Mouse (Mus musculus): ENCODE results near the gene C130050O18Rik. TPM values are rescaled to one million over a fixed set of nuclear protein-coding genes. Genes with fewer than 3 reads are reported as not detected.
A peak's percentile ranks its signal among the peaks of the same experiment; 100 is the strongest.

The C130050O18Rik gene
- polyA plus RNA-seq, 1 experiment from 2014 or later: 0.92 TPM

- 33% methylated on average over 21 of the region's 21 CpGs for WGBS
- Histone ChIP-seq H3K27ac (ENCODE audit: low read length) (peak overlapping the region; percentile 94), H3K4me1 (ENCODE audit: insufficient read depth, low read length) (peaks cover 71% of the 10 kb centered on the region), H3K9me3 (ENCODE audit: low read length) (no peaks in the 10 kb centered on the region), H3K9ac (replicated peaks; ENCODE audit: low read length) (peak overlapping the region; percentile 41), H3K27me3 (ENCODE audit: insufficient read depth, low read length) (no peaks in the 10 kb centered on the region), H3K4me2 (replicated peaks; ENCODE audit: low read depth, low read length) (peak overlapping the region; percentile 22; the same call in 1 of the 2 replicates), H3K36me3 (ENCODE audit: insufficient read depth, low read length) (no peaks in the 10 kb centered on the region), H3K4me3 (ENCODE audit: low read length) (no peak overlapping the region)
- ATAC-seq (ENCODE audit: low FRiP score, low TSS enrichment): peak; percentile 50; the same call in 1 of the 2 replicates
These were observed 26.0 kb upstream of the C130050O18Rik start for GRCm38 (mm10) chr5:139378986-139379629.

- ATAC-seq (ENCODE audit: low FRiP score, low TSS enrichment): no peak
These were observed 25.2 kb upstream of the C130050O18Rik start for GRCm38 (mm10) chr5:139379771-139380384.

GRCm38 (mm10) chr5:139380385-139381248 is 24.5 kb upstream of the C130050O18Rik start:
- H3K36me3 ChIP-seq (ENCODE audit: insufficient read depth, low read length): no peaks in the 10 kb centered on the region
- peak overlapping the region; percentile 94 for H3K27ac ChIP-seq (ENCODE audit: low read length)
- H3K4me2 ChIP-seq (replicated peaks; ENCODE audit: low read depth, low read length): peak overlapping the region; percentile 84
- no peaks in the 10 kb centered on the region for H3K27me3 ChIP-seq (ENCODE audit: insufficient read depth, low read length)
- peaks cover 76% of the 10 kb centered on the region for H3K4me1 ChIP-seq (ENCODE audit: insufficient read depth, low read length)
- peak; percentile 82 for ATAC-seq (ENCODE audit: low FRiP score, low TSS enrichment)
- H3K9ac ChIP-seq (replicated peaks; ENCODE audit: low read length): peak overlapping the region; percentile 80
- no peaks in the 10 kb centered on the region for H3K9me3 ChIP-seq (ENCODE audit: low read length)
- WGBS: under 1% methylated on average over 73 of the region's 73 CpGs
- peak overlapping the region; percentile 76 for H3K4me3 ChIP-seq (ENCODE audit: low read length)

More at GRCm38 (mm10) chr5:139379771-139380384, 25.2 kb upstream of the C130050O18Rik start:
- Histone ChIP-seq H3K4me3 (ENCODE audit: low read length) (peak overlapping the region; percentile 76), H3K27ac (ENCODE audit: low read length) (peak overlapping the region; percentile 94), H3K4me2 (replicated peaks; ENCODE audit: low read depth, low read length) (peak overlapping the region; percentile 84), H3K27me3 (ENCODE audit: insufficient read depth, low read length) (no peaks in the 10 kb centered on the region), H3K9ac (replicated peaks; ENCODE audit: low read length) (no peak overlapping the region), H3K9me3 (ENCODE audit: low read length) (no peaks in the 10 kb centered on the region), H3K4me1 (ENCODE audit: insufficient read depth, low read length) (peaks cover 72% of the 10 kb centered on the region), H3K36me3 (ENCODE audit: insufficient read depth, low read length) (no peaks in the 10 kb centered on the region)
- WGBS: 17% methylated on average over 8 of the region's 8 CpGs

GRCm38 (mm10) chr5:139381586-139382513 is 23.2 kb upstream of the C130050O18Rik start:
- 75% methylated on average over 17 of the region's 18 CpGs for WGBS
- H3K27ac ChIP-seq (ENCODE audit: low read length): peak overlapping the region; percentile 66
- peak overlapping the region; percentile 76; the same call in 1 of the 2 replicates for H3K4me3 ChIP-seq (ENCODE audit: low read length)
- no peak for ATAC-seq (ENCODE audit: low FRiP score, low TSS enrichment)
- peaks cover 76% of the 10 kb centered on the region for H3K4me1 ChIP-seq (ENCODE audit: insufficient read depth, low read length)
- peak overlapping the region; percentile 29 for H3K9ac ChIP-seq (replicated peaks; ENCODE audit: low read length)
- H3K27me3 ChIP-seq (ENCODE audit: insufficient read depth, low read length): no peaks in the 10 kb centered on the region
- no peaks in the 10 kb centered on the region for H3K9me3 ChIP-seq (ENCODE audit: low read length)
- peak overlapping the region; percentile 84 for H3K4me2 ChIP-seq (replicated peaks; ENCODE audit: low read depth, low read length)
- no peaks in the 10 kb centered on the region for H3K36me3 ChIP-seq (ENCODE audit: insufficient read depth, low read length)

GRCm38 (mm10) chr5:139382760-139383159 is 22.3 kb upstream of the C130050O18Rik start:
- H3K4me3 ChIP-seq (ENCODE audit: low read length): no peak overlapping the region
- H3K27me3 ChIP-seq (ENCODE audit: insufficient read depth, low read length): no peaks in the 10 kb centered on the region
- peak overlapping the region; percentile 29 for H3K9ac ChIP-seq (replicated peaks; ENCODE audit: low read length)
- peak overlapping the region; percentile 66 for H3K27ac ChIP-seq (ENCODE audit: low read length)
- no peaks in the 10 kb centered on the region for H3K9me3 ChIP-seq (ENCODE audit: low read length)
- H3K4me2 ChIP-seq (replicated peaks; ENCODE audit: low read depth, low read length): peak overlapping the region; percentile 84
- H3K4me1 ChIP-seq (ENCODE audit: insufficient read depth, low read length): peaks cover 77% of the 10 kb centered on the region
- no peak for ATAC-seq (ENCODE audit: low FRiP score, low TSS enrichment)
- no peaks in the 10 kb centered on the region for H3K36me3 ChIP-seq (ENCODE audit: insufficient read depth, low read length)
- WGBS: 57% methylated on average over 8 of the region's 8 CpGs

- 78% methylated on average over 9 of the region's 9 CpGs for WGBS
- H3K4me3 ChIP-seq (ENCODE audit: low read length): no peak overlapping the region
- peaks cover 77% of the 10 kb centered on the region for H3K4me1 ChIP-seq (ENCODE audit: insufficient read depth, low read length)
- H3K36me3 ChIP-seq (ENCODE audit: insufficient read depth, low read length): no peaks in the 10 kb centered on the region
- H3K27me3 ChIP-seq (ENCODE audit: insufficient read depth, low read length): no peaks in the 10 kb centered on the region
- H3K9ac ChIP-seq (replicated peaks; ENCODE audit: low read length): peak overlapping the region; percentile 29
- peak overlapping the region; percentile 66 for H3K27ac ChIP-seq (ENCODE audit: low read length)
- no peak overlapping the region for H3K4me2 ChIP-seq (replicated peaks; ENCODE audit: low read depth, low read length)
- H3K9me3 ChIP-seq (ENCODE audit: low read length): no peaks in the 10 kb centered on the region
- ATAC-seq (ENCODE audit: low FRiP score, low TSS enrichment): no peak
These were observed 21.8 kb upstream of the C130050O18Rik start for GRCm38 (mm10) chr5:139383234-139383633.

- ATAC-seq (ENCODE audit: low FRiP score, low TSS enrichment): peak; percentile 16
- H3K9ac ChIP-seq (replicated peaks; ENCODE audit: low read length): peak overlapping the region; percentile 17; the same call in 1 of the 2 replicates
- no peaks in the 10 kb centered on the region for H3K36me3 ChIP-seq (ENCODE audit: insufficient read depth, low read length)
- WGBS: 18% methylated on average over 10 of the region's 10 CpGs
- H3K9me3 ChIP-seq (ENCODE audit: low read length): no peaks in the 10 kb centered on the region
- no peaks in the 10 kb centered on the region for H3K27me3 ChIP-seq (ENCODE audit: insufficient read depth, low read length)
- H3K4me2 ChIP-seq (replicated peaks; ENCODE audit: low read depth, low read length): 0 out of 2 replicates have a peak overlapping the region, but pooled peaks have one; percentile 3
- peak overlapping the region; percentile 71 for H3K27ac ChIP-seq (ENCODE audit: low read length)
- peaks cover 77% of the 10 kb centered on the region for H3K4me1 ChIP-seq (ENCODE audit: insufficient read depth, low read length)
- no peak overlapping the region for H3K4me3 ChIP-seq (ENCODE audit: low read length)
These were observed 20.5 kb upstream of the C130050O18Rik start for GRCm38 (mm10) chr5:139384531-139384930.

GRCm38 (mm10) chr5:139386047-139386446 is 19.0 kb upstream of the C130050O18Rik start:
- WGBS: 89% methylated on average over 5 of the region's 5 CpGs
- no peak overlapping the region for H3K9ac ChIP-seq (replicated peaks; ENCODE audit: low read length)
- no peaks in the 10 kb centered on the region for H3K9me3 ChIP-seq (ENCODE audit: low read length)
- no peaks in the 10 kb centered on the region for H3K27me3 ChIP-seq (ENCODE audit: insufficient read depth, low read length)
- no peak overlapping the region for H3K27ac ChIP-seq (ENCODE audit: low read length)
- no peak overlapping the region for H3K4me3 ChIP-seq (ENCODE audit: low read length)
- H3K4me1 ChIP-seq (ENCODE audit: insufficient read depth, low read length): peaks cover 75% of the 10 kb centered on the region
- no peak overlapping the region for H3K4me2 ChIP-seq (replicated peaks; ENCODE audit: low read depth, low read length)
- H3K36me3 ChIP-seq (ENCODE audit: insufficient read depth, low read length): no peaks in the 10 kb centered on the region
- ATAC-seq (ENCODE audit: low FRiP score, low TSS enrichment): no peak
